Mouse (Mus musculus) MEL (cell line): Measurements from ENCODE around the gene Grb7. TPM values are rescaled to one million over a fixed set of nuclear protein-coding genes. Genes with fewer than 3 reads are reported as not detected.

Experiments used
- DNase-seq: peaks from one replicate; pipeline ENCODE4 v3.0.0; 2011; ENCODE audit warnings: low read depth, low spot score
- H3K27ac ChIP-seq: 2 replicates; pipeline ENCODE4 v1.5.1; 2012; ENCODE audit warnings: low read depth, mild to moderate bottlenecking, control low read depth, low read length, moderate library complexity; ENCODE audit not compliant: control insufficient read depth
- H3K27me3 ChIP-seq, 2 experiments: fragments of 150-350 bp in 1 of 2; sonication (generic) in 1 of 2; 2 replicates each; pipeline ENCODE4 v1.6.1; 2012; ENCODE audit warnings: low read length in 2 of 2, mild to moderate bottlenecking in 2 of 2, improper control_type of control experiment in 1 of 2, moderate library complexity in 1 of 2; ENCODE audit not compliant: insufficient read depth in 2 of 2, control insufficient read depth in 1 of 2
- H3K36me3 ChIP-seq, 2 experiments: 2 replicates each; pipeline ENCODE4 v1.6.1; 2012 to 2014; ENCODE audit warnings: low read length in 2 of 2, improper control_type of control experiment in 1 of 2, inconsistent platforms in 1 of 2, mild to moderate bottlenecking in 1 of 2; ENCODE audit not compliant: insufficient read depth in 2 of 2, control insufficient read depth in 1 of 2
- H3K4me1 ChIP-seq, 2 experiments: fragments of 150-350 bp in 1 of 2; sonication (generic) in 1 of 2; 2 replicates each; pipeline ENCODE4 v1.6.1; 2012; ENCODE audit warnings: low read length in 2 of 2, improper control_type of control experiment in 1 of 2, mild to moderate bottlenecking in 1 of 2; ENCODE audit not compliant: insufficient read depth in 2 of 2, control insufficient read depth in 1 of 2
- H3K4me3 ChIP-seq, 2 experiments: fragments of 150-350 bp in 1 of 2; sonication (generic) in 1 of 2; 2 replicates each; pipeline ENCODE4 v1.5.1; 2012; ENCODE audit warnings: low read depth in 2 of 2, low read length in 2 of 2, mild to moderate bottlenecking in 2 of 2, moderate library complexity in 2 of 2, control low read depth in 1 of 2, improper control_type of control experiment in 1 of 2; ENCODE audit not compliant: control insufficient read depth in 1 of 2, insufficient read depth in 1 of 2
- H3K79me2 ChIP-seq: 2 replicates; pipeline ENCODE4 v1.6.1; 2012; ENCODE audit warnings: mild to moderate bottlenecking, low read length, moderate library complexity; ENCODE audit not compliant: control insufficient read depth, poor library complexity, insufficient read depth
- H3K9ac ChIP-seq: 2 replicates; pipeline ENCODE4 v1.6.1; 2012; ENCODE audit warnings: low read depth, mild to moderate bottlenecking, control low read depth, low read length, moderate library complexity; ENCODE audit not compliant: control insufficient read depth, poor library complexity, severe bottlenecking
- H3K9me3 ChIP-seq: fragments of 150-350 bp; sonication (generic); replicated peaks from 2 replicates; pipeline ENCODE4 v1.6.1; 2012; ENCODE audit warnings: mild to moderate bottlenecking, low read length, improper control_type of control experiment, moderate library complexity; ENCODE audit not compliant: insufficient read depth
- CHD1 ChIP-seq: IDR thresholded peaks from 2 replicates; pipeline ENCODE4 v1.6.1; 2012; ENCODE audit warnings: low read depth, mild to moderate bottlenecking, inconsistent platforms, low read length, improper control_type of control experiment
- CHD2 ChIP-seq: IDR thresholded peaks from 2 replicates; pipeline ENCODE4 v1.6.1; 2011; ENCODE audit warnings: low read length, improper control_type of control experiment
- CTCF ChIP-seq, 3 experiments: IDR thresholded peaks in 2 of 3; conservative IDR thresholded peaks in 1 of 3; 2 replicates each; pipeline ENCODE4 v1.5.1; 2011 to 2012; ENCODE audit warnings: low read length in 3 of 3, low read depth in 2 of 3, mild to moderate bottlenecking in 2 of 3, improper control_type of control experiment in 1 of 3, inconsistent platforms in 1 of 3, mixed read lengths in 1 of 3, moderate library complexity in 1 of 3; ENCODE audit not compliant: control insufficient read depth in 1 of 3, insufficient read depth in 1 of 3, poor library complexity in 1 of 3, severe bottlenecking in 1 of 3
- EP300 ChIP-seq, 2 experiments: IDR thresholded peaks; 2 replicates each; pipeline ENCODE4 v1.6.1; 2011; ENCODE audit warnings: improper control_type of control experiment in 2 of 2, low read length in 2 of 2, low read depth in 1 of 2, mild to moderate bottlenecking in 1 of 2
- GABPA ChIP-seq: IDR thresholded peaks from 2 replicates; pipeline ENCODE4 v1.6.1; 2012; ENCODE audit warnings: low read depth, mild to moderate bottlenecking, inconsistent platforms, low read length, improper control_type of control experiment, moderate library complexity
- GATA1 ChIP-seq: IDR thresholded peaks from 2 replicates; pipeline ENCODE4 v1.6.1; 2011; ENCODE audit warnings: low read depth, low read length, improper control_type of control experiment
- KAT2A ChIP-seq: conservative IDR thresholded peaks from 2 replicates; pipeline ENCODE4 v1.6.1; 2012; ENCODE audit warnings: low read depth, low read length, improper control_type of control experiment, inconsistent platforms
- MAX ChIP-seq: IDR thresholded peaks from 2 replicates; pipeline ENCODE4 v1.6.1; 2011; ENCODE audit warnings: low read length, improper control_type of control experiment
- MAZ ChIP-seq: IDR thresholded peaks from 2 replicates; pipeline ENCODE4 v1.6.1; 2012; ENCODE audit warnings: low read depth, mild to moderate bottlenecking, inconsistent platforms, low read length, improper control_type of control experiment
- MEF2A ChIP-seq: IDR thresholded peaks from 2 replicates; pipeline ENCODE4 v1.6.1; 2014; ENCODE audit warnings: low read depth, mild to moderate bottlenecking, inconsistent platforms, low read length, improper control_type of control experiment; ENCODE audit not compliant: poor library complexity, insufficient replicate concordance, severe bottlenecking; ENCODE audit errors: extremely low read depth
- MYB ChIP-seq: IDR thresholded peaks from 2 replicates; pipeline ENCODE4 v1.6.1; 2011; ENCODE audit warnings: mild to moderate bottlenecking, low read depth, low read length, improper control_type of control experiment
- POLR2A ChIP-seq, 2 experiments: IDR thresholded peaks; 2 replicates each; pipeline ENCODE4 v1.6.1; 2011 to 2012; ENCODE audit warnings: low read length in 2 of 2, mild to moderate bottlenecking in 2 of 2, control low read depth in 1 of 2, improper control_type of control experiment in 1 of 2, low read depth in 1 of 2, moderate library complexity in 1 of 2; ENCODE audit not compliant: control insufficient read depth in 1 of 2, insufficient read depth in 1 of 2, poor library complexity in 1 of 2
- POLR2AphosphoS5 ChIP-seq: IDR thresholded peaks from 2 replicates; pipeline ENCODE4 v1.6.1; 2012; ENCODE audit warnings: low read depth, borderline replicate concordance, mild to moderate bottlenecking, inconsistent platforms, low read length, moderate library complexity, mixed read lengths
- SMC3 ChIP-seq: IDR thresholded peaks from 2 replicates; pipeline ENCODE4 v1.6.1; 2011; ENCODE audit warnings: low read depth, low read length, improper control_type of control experiment
- TBP ChIP-seq: IDR thresholded peaks from 2 replicates; pipeline ENCODE4 v1.8.0; 2011; ENCODE audit warnings: low read depth, low read length, improper control_type of control experiment
- USF1 ChIP-seq: IDR thresholded peaks from 2 replicates; pipeline ENCODE4 v1.6.1; 2014; ENCODE audit warnings: low read depth, mild to moderate bottlenecking, inconsistent platforms, low read length, improper control_type of control experiment, moderate library complexity
- USF2 ChIP-seq, 2 experiments: IDR thresholded peaks; 2 replicates each; pipeline ENCODE4 v1.6.1; 2011 to 2012; ENCODE audit warnings: improper control_type of control experiment in 2 of 2, low read length in 2 of 2, borderline replicate concordance in 1 of 2, inconsistent platforms in 1 of 2, low read depth in 1 of 2, mild to moderate bottlenecking in 1 of 2; ENCODE audit not compliant: insufficient read depth in 1 of 2
- ZC3H11A ChIP-seq: IDR thresholded peaks from 2 replicates; pipeline ENCODE4 v1.6.1; 2012; ENCODE audit warnings: low read depth, mild to moderate bottlenecking, inconsistent platforms, low read length, improper control_type of control experiment
- ZMIZ1 ChIP-seq: IDR thresholded peaks from 2 replicates; pipeline ENCODE4 v1.6.1; 2012; ENCODE audit warnings: low read depth, mild to moderate bottlenecking, inconsistent platforms, low read length, improper control_type of control experiment, moderate library complexity
- polyA plus RNA-seq, 2 experiments: library from polyadenylated mRNA; stranded (reverse) in 1 of 2; unstranded in 1 of 2; fragments of >175 nt in 1 of 2; fragments of >200 nt in 1 of 2; gene quantifications; 2 replicates each; pipeline versions ENCODE4 v1.2.1 to v1.2.4; 2012; ENCODE audit warnings: low replicate concordance in 2 of 2, low read depth in 1 of 2; ENCODE audit not compliant: insufficient read length in 2 of 2, insufficient read depth in 1 of 2, missing spikeins in 1 of 2
- total RNA-seq: library from RNA; depleted of rRNA; stranded (reverse); fragments of 300-350 nt; gene quantifications from 2 replicates; pipeline ENCODE4 v1.2.3, GENCODE M21; 2012

The Grb7 gene
- total and polyA plus RNA-seq, 3 experiments = 0.21 TPM; not detected in 2

GRCm38 (mm10) chr11:98482067-98482466 is 35.9 kb downstream of the Grb7 start:
- no peak overlapping the region for H3K27ac ChIP-seq
- DNase-seq = no peak
- no peaks in the 10 kb centered on the region for H3K9me3 ChIP-seq
- H3K79me2 ChIP-seq = no peaks in the 10 kb centered on the region
- H3K27me3 ChIP-seq = peaks cover 5 to 14% of the 10 kb centered on the region in 2 experiments
- no peak overlapping the region for H3K9ac ChIP-seq
- H3K4me3 ChIP-seq = no peak overlapping the region
- no peak for TF ChIP-seq EP300 (IDR thresholded peaks at IDR 0.05; ENCODE audit: low read depth in 1 of 2, low read length in 2 of 2)
- no peak for TF ChIP-seq CHD2
- TF ChIP-seq MAZ = no peak
- no peaks in the 10 kb centered on the region for H3K36me3 ChIP-seq
- H3K4me1 ChIP-seq = no peaks in the 10 kb centered on the region

GRCm38 (mm10) chr11:98485749-98486148 is 39.6 kb downstream of the Grb7 start:
- no peaks in the 10 kb centered on the region for H3K4me1 ChIP-seq
- H3K27ac ChIP-seq = no peak overlapping the region
- no peak for DNase-seq
- no peak overlapping the region for H3K4me3 ChIP-seq
- no peaks in the 10 kb centered on the region for H3K79me2 ChIP-seq
- TF ChIP-seq TBP = no peak
- TF ChIP-seq CHD2 = no peak
- no peak for TF ChIP-seq MAZ
- TF ChIP-seq GABPA = no peak
- TF ChIP-seq MEF2A = no peak
- TF ChIP-seq SMC3 = no peak
- no peak for TF ChIP-seq POLR2A (IDR thresholded peaks at IDR 0.05; ENCODE audit: control insufficient read depth in 1 of 2, insufficient read depth in 1 of 2, low read depth in 1 of 2, low read length in 2 of 2, poor library complexity in 1 of 2)
- TF ChIP-seq ZMIZ1 = no peak
- TF ChIP-seq USF2 (IDR thresholded peaks at IDR 0.05; ENCODE audit: borderline replicate concordance in 1 of 2, insufficient read depth in 1 of 2, low read depth in 1 of 2, low read length in 2 of 2) = no peak
- TF ChIP-seq POLR2AphosphoS5 = no peak
- TF ChIP-seq EP300 (IDR thresholded peaks at IDR 0.05; ENCODE audit: low read depth in 1 of 2, low read length in 2 of 2) = no peak
- TF ChIP-seq, all 39 proteins: peak for 0
- peaks cover 0 to 19% of the 10 kb centered on the region in 2 experiments for H3K27me3 ChIP-seq
- H3K36me3 ChIP-seq = no peaks in the 10 kb centered on the region
- H3K9me3 ChIP-seq = no peaks in the 10 kb centered on the region
- no peak overlapping the region for H3K9ac ChIP-seq

- no peak overlapping the region for H3K27ac ChIP-seq
- no peaks in the 10 kb centered on the region for H3K9me3 ChIP-seq
- H3K27me3 ChIP-seq = peaks cover 5 to 14% of the 10 kb centered on the region in 2 experiments
- H3K4me1 ChIP-seq = no peaks in the 10 kb centered on the region
- no peaks in the 10 kb centered on the region for H3K79me2 ChIP-seq
- no peaks in the 10 kb centered on the region for H3K36me3 ChIP-seq
- H3K9ac ChIP-seq = no peak overlapping the region
- DNase-seq = no peak
- H3K4me3 ChIP-seq = no peak overlapping the region
- TF ChIP-seq GATA1 (no peak), ZC3H11A (no peak), MYB (no peak), CHD1 (no peak), CTCF (IDR thresholded peaks at IDR 0.05 in 2 of 3, conservative IDR thresholded peaks at IDR 0.05 in 1 of 3; ENCODE audit: control insufficient read depth in 1 of 3, insufficient read depth in 1 of 3, low read depth in 2 of 3, low read length in 3 of 3, poor library complexity in 1 of 3, severe bottlenecking in 1 of 3) (no peak), ZMIZ1 (no peak), USF1 (no peak), MAX (no peak), EP300 (IDR thresholded peaks at IDR 0.05; ENCODE audit: low read depth in 1 of 2, low read length in 2 of 2) (no peak), KAT2A (no peak)
These were observed 41.4 kb downstream of the Grb7 start for GRCm38 (mm10) chr11:98487526-98488040.
